Mouse (Mus musculus) kidney, adult 2 months (tissue): Measurements from ENCODE around the gene Arf3. TPM values are rescaled to one million over a fixed set of nuclear protein-coding genes. Genes with fewer than 3 reads are reported as not detected.

Experiments used
- DNase-seq: peaks from one replicate; pipeline ENCODE4 v3.0.0; 2021
- H3K27ac ChIP-seq: fragments of 200-500 bp; 2 replicates; pipeline ENCODE4 v1.5.1; 2012; ENCODE audit warnings: low read depth, low read length, control low read depth, inconsistent platforms; ENCODE audit not compliant: insufficient read depth
- H3K27me3 ChIP-seq: fragments of 200-500 bp; replicated peaks from 2 replicates; pipeline ENCODE4 v1.6.1; 2012; ENCODE audit warnings: mild to moderate bottlenecking, moderate library complexity, low read length, inconsistent platforms; ENCODE audit not compliant: control insufficient read depth, insufficient read depth
- H3K36me3 ChIP-seq: fragments of 200-500 bp; 2 replicates; pipeline ENCODE4 v1.6.1; 2012; ENCODE audit warnings: mild to moderate bottlenecking, moderate library complexity, low read length, inconsistent platforms; ENCODE audit not compliant: control insufficient read depth, insufficient read depth
- H3K4me1 ChIP-seq: fragments of 200-500 bp; 2 replicates; pipeline ENCODE4 v1.6.1; 2011; ENCODE audit warnings: low read length; ENCODE audit not compliant: control insufficient read depth, insufficient read depth
- H3K4me3 ChIP-seq: fragments of 200-500 bp; 2 replicates; pipeline ENCODE4 v1.5.1; 2011; ENCODE audit warnings: mild to moderate bottlenecking, low read depth, low read length, control low read depth; ENCODE audit not compliant: insufficient read depth
- CTCF ChIP-seq: fragments of 200-500 bp; conservative IDR thresholded peaks from 2 replicates; pipeline ENCODE4 v1.5.1; 2011; ENCODE audit warnings: low read depth, mild to moderate bottlenecking, control low read depth, low read length, moderate library complexity, mixed read lengths; ENCODE audit not compliant: insufficient read depth, insufficient read length
- POLR2A ChIP-seq: fragments of 200-500 bp; IDR thresholded peaks from one replicate; pipeline ENCODE4 v1.6.1; 2011; ENCODE audit warnings: low read depth, low read length, control low read depth
- WGBS: fragments of 180-500 bp; shearing (Covaris S2); methylation state at CpG from one replicate; pipeline ENCODE4 v1.1.7; 2018; 5-methylcytosine and 5-hydroxymethylcytosine counted together
- polyA plus RNA-seq: library from polyadenylated mRNA; depleted of rRNA; stranded (reverse); fragments of >200 nt; gene quantifications from 2 replicates; pipeline ENCODE4 v1.2.3, GENCODE M21; 2012

The Arf3 gene
- polyA plus RNA-seq, 1 experiment, result 143 TPM

- Histone ChIP-seq H3K27ac (no peak overlapping the region), H3K27me3 (no peaks in the 10 kb centered on the region), H3K4me1 (peaks cover 5% of the 10 kb centered on the region; the same call in 1 of the 2 replicates), H3K36me3 (no peaks in the 10 kb centered on the region), H3K4me3 (no peak overlapping the region)
- WGBS, result 37% methylated on average over 7 of the region's 7 CpGs
- peak; percentile 70 for DNase-seq
- TF ChIP-seq POLR2A (no peak), CTCF (no peak)
These were observed 33.0 kb downstream of the Arf3 start for GRCm38 (mm10) chr15:98729791-98730545.

DNA sequence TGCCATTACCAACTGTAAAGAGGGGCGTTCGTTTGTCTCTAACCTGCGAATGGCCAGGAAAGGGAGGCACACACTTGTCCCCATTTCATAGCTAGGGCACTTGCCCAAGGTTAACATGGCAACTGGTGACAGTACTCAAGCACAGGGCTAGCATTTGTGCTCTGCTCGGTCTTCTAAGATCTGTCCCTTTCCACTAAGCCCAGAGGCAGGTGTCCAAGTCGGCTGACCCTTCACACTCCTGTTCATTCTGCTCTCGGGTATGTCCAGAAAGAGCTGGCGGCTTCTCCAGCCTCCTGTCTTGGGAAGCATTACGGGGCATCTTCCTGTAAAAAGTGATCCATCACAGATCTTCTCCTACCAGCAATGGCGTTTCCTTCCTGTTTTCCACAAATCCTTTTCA lies 34.6 kb downstream of the Arf3 start:
- H3K4me1 ChIP-seq, result peaks cover 5% of the 10 kb centered on the region; the same call in 1 of the 2 replicates
- H3K4me3 ChIP-seq, result peak overlapping the region; percentile 60; the same call in 1 of the 2 replicates

DNA sequence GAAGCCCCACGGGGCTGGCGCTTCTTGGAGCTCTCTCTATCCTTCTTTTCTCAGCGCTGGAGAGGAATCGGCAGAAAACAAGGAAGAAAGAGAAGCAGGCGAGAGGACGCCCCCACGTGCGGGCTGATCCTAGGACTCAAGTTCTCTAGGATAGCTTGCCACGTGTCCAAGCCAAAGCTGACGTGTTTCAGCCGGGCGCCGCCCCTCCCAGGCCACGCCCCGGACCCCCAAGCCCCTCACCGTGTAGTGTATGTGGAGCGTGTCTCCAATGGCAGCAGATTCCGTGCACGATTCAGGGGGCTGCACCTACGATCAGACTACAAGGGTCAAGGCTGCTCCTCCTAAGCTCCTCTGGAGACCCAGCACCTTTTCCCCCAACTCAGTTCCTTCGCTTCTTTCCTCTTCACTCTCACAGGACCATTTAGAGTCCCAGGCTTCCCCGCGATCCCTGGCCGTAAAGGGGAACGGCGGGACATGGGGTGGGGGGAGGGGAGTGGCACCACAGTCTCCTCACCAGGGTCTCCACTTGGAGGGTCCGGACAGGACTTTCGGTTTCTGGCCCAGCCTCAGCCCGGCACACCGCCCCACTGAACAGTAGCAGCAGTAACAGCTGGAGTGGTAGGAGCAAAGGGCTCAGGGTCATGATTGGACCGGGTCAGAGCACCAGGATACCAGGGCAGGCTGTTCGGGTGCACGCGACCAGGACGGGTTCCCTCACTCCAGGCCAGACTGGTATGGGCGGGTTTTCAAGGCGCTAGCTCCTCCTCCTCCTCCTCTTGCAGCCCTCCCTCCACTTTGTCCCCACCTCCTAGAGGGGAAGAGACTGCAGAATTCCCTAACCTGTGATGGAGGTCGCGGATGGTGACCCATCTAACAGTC lies 35.3 kb downstream of the Arf3 start, which contains the start of gene Fkbp11:
Fkbp11 (minus strand) TSS at position 756 of the 879 bp plus-strand sequence.
- Histone ChIP-seq H3K4me3 (peak within 1 kb of the TSS; percentile 60), H3K27me3 (no peaks in the 10 kb centered on the region), H3K4me1 (peaks cover 5% of the 10 kb centered on the region; the same call in 1 of the 2 replicates), H3K27ac (no peak within 1 kb of the TSS), H3K36me3 (no peaks in the 10 kb centered on the region)
- WGBS, result under 1% methylated on average over 39 of the region's 39 CpGs
- no peak for TF ChIP-seq POLR2A
- TF ChIP-seq CTCF, result no peak
- DNase-seq, result peak; percentile 85

More for the DNA sequence above, 34.6 kb downstream of the Arf3 start:
- H3K27me3 ChIP-seq, result no peaks in the 10 kb centered on the region
- H3K27ac ChIP-seq, result no peak overlapping the region
- WGBS, result 33% methylated on average over 9 of the region's 9 CpGs
- TF ChIP-seq POLR2A, result no peak
- TF ChIP-seq CTCF, result no peak
- H3K36me3 ChIP-seq, result no peaks in the 10 kb centered on the region
- peak; percentile 70 for DNase-seq

- Histone ChIP-seq H3K27ac (no peak overlapping the region), H3K27me3 (no peaks in the 10 kb centered on the region), H3K4me1 (peaks cover 5% of the 10 kb centered on the region; the same call in 1 of the 2 replicates), H3K36me3 (no peaks in the 10 kb centered on the region), H3K4me3 (no peak overlapping the region)
- WGBS, result 73% methylated on average over 7 of the region's 7 CpGs
- TF ChIP-seq POLR2A (no peak), CTCF (no peak)
- DNase-seq, result no peak
These were observed 36.3 kb downstream of the Arf3 start for GRCm38 (mm10) chr15:98726746-98727145.

DNA sequence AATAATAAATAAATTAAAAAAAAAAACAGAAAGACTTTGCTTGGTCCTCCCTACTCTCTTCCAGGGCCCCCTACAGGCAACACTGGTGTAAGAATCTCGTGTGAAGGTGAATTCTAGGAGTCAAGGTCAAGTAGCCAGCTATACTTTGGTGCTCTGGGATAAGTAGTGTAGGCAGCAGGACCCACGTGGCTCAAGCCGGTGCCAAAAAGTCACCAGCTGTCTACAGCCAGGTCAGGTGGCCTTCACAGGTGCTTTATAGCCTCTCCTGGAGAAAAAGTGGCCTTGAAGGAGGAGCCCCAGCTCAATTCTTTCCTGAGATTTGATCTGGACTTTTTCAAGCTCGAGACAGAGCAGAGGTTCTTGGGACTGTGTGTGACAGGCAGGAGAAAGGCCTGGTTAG lies 36.9 kb downstream of the Arf3 start:
- peak; percentile 52 for DNase-seq

DNA sequence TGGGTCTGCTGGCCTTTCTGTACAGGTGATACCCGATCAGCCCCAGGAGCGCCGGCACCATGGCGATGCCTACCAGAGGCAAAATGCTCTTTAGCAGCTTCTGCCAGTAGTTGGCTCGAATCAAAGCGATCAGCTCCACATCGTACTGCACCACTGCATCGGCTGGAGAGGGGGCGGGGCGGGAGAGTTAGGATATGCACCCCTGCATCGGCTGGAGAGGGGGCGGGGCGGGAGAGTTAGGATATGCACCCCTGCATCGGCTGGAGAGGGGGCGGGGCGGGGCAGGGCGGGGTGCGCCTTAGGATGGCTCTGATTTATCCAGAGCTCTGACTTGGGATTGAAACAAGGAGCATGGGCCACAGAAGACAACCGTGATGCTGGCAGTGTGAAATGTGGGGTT lies 38.6 kb downstream of the Arf3 start:
- Histone ChIP-seq H3K27ac (no peak overlapping the region), H3K27me3 (no peaks in the 10 kb centered on the region), H3K36me3 (no peaks in the 10 kb centered on the region), H3K4me3 (no peak overlapping the region), H3K4me1 (peaks cover 5% of the 10 kb centered on the region; the same call in 1 of the 2 replicates)
- TF ChIP-seq CTCF (no peak), POLR2A (no peak)
- 34% methylated on average over 19 of the region's 19 CpGs for WGBS
- DNase-seq, result no peak

More for the DNA sequence above, 36.9 kb downstream of the Arf3 start:
- peaks cover 5% of the 10 kb centered on the region; the same call in 1 of the 2 replicates for H3K4me1 ChIP-seq
- H3K4me3 ChIP-seq, result no peak overlapping the region
- H3K36me3 ChIP-seq, result no peaks in the 10 kb centered on the region
- TF ChIP-seq CTCF, result no peak
- TF ChIP-seq POLR2A, result no peak
- H3K27ac ChIP-seq, result no peak overlapping the region
- WGBS, result 76% methylated on average over 4 of the region's 4 CpGs
- no peaks in the 10 kb centered on the region for H3K27me3 ChIP-seq

- Histone ChIP-seq H3K4me1 (no peaks in the 10 kb centered on the region), H3K27me3 (no peaks in the 10 kb centered on the region), H3K4me3 (peak overlapping the region; percentile 16; the same call in 1 of the 2 replicates), H3K27ac (no peak overlapping the region), H3K36me3 (no peaks in the 10 kb centered on the region)
- DNase-seq, result peak; percentile 25
- WGBS, result 41% methylated on average over 14 of the region's 14 CpGs
- no peak for TF ChIP-seq POLR2A
- no peak for TF ChIP-seq CTCF
These were observed 40.2 kb downstream of the Arf3 start for GRCm38 (mm10) chr15:98722854-98723253.
